Mouse (Mus musculus) lung, adult 2 months (tissue): Measurements from ENCODE around the gene Camk1d.

Experiments
- CTCF ChIP-seq: fragments of 200-500 bp; IDR thresholded peaks from 2 replicates; pipeline ENCODE4 v1.5.1; 2011; ENCODE audit warnings: mild to moderate bottlenecking, low read length, control low read depth; ENCODE audit not compliant: insufficient read depth
- POLR2A ChIP-seq: fragments of 200-500 bp; IDR thresholded peaks from 2 replicates; pipeline ENCODE4 v1.6.1; 2011; ENCODE audit warnings: low read depth, mild to moderate bottlenecking, control low read depth, low read length, borderline replicate concordance; ENCODE audit errors: extremely low read depth

DNA sequence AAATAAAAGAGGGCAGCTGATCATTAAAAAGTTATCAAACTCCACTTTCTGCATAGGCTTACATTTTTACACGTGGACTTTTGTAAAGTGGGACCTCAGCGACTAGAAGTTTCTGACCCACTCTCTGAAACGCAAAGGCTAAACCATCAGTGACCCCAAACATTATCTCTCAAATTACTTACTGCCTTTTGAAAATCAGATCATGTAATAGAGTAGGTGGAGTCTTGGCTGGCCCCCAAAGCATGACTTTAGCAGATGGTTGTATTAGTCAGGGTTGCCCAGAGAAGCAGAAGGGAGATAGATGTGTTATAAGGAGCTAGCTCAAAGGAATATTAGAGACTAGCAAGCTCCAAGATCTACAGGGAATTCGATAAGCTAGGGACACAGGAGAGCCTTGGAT, 103.8 kb downstream of the Camk1d start:
- TF ChIP-seq POLR2A (no peak), CTCF (no peak)
